Mouse (Mus musculus) layer of hippocampus, adult 2 months (tissue): ENCODE measurements at regions not wholly inside any gene's neighbourhood (a gene's known extent, or its start where the extent isn't known, plus 50 kb on each side); places are given as distances from the start of the nearest gene placed in this dataset.

Source experiments
- DNase-seq, 2 experiments: peaks; one replicate each; pipeline ENCODE4 v3.0.0; 2022; ENCODE audit warnings: low spot score in 2 of 2
- H3K27ac ChIP-seq: fragments of 200-600 bp; 2 replicates; pipeline ENCODE4 v1.8.1; 2022
- H3K4me3 ChIP-seq: fragments of 200-600 bp; 2 replicates; pipeline ENCODE4 v1.8.1; 2022; ENCODE audit warnings: mild to moderate bottlenecking
- CTCF ChIP-seq: fragments of 200-600 bp; conservative IDR thresholded peaks from 2 replicates; pipeline ENCODE4 v1.8.1; 2022; ENCODE audit warnings: antibody characterized with exemption, mild to moderate bottlenecking, moderate library complexity

GRCm38 (mm10) chr5:148454200-148454599 is 54.5 kb upstream of the Slc7a1 start:
- no peak for TF ChIP-seq CTCF
- no peak for DNase-seq
- H3K27ac ChIP-seq: no peak overlapping the region
- H3K4me3 ChIP-seq: no peak overlapping the region

DNA sequence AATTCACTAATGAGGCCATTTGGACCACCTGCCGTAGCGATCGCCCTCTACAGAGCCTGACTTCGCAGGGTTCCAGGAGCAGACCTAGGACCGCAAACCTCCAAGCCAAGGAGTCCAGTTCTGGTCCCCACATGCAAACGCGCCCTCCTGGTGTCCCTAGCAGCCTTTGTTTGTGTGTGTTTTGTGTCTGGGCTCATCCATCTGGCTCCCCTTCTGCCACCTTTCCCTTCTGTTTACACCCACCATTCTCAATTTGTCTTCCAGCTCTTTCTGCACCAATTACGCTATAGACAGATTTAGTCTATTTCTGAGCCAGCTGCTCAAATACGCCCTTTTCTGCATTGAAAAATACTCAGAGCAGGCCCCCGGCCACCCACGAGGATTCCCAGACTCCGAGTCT is 54.1 kb upstream of the Slc7a1 start:
- Histone ChIP-seq H3K27ac (no peak overlapping the region), H3K4me3 (no peak overlapping the region)
- DNase-seq: peak; percentile 77 to 80
- TF ChIP-seq CTCF: no peak

- no peak overlapping the region for H3K27ac ChIP-seq
Observed at GRCm38 (mm10) chr5:148452909-148453632, 53.4 kb upstream of the Slc7a1 start.

DNA sequence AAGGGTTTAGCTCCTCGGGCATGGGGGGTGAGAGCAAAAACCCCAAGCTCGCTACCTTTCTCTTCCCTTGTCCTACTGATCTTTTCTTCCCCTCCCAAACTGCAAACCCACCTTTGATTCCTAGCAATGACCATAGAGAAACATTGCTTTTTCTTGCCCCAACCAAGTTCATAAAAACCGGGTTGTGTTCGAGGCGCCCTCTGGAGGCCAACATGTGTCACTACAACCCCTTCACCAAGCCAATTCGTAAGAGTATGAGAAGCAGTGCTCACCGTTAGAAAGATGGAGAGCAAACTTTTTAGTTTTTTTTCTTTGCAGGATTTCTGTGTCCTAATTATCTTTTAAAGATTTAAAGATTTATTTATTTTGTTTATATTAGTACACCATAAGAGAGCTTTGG is 52.1 kb upstream of the Slc7a1 start:
- DNase-seq: peak; percentile 19 to 74
- Histone ChIP-seq H3K4me3 (no peak overlapping the region), H3K27ac (no peak overlapping the region)
- TF ChIP-seq CTCF: peak; percentile 96

More at GRCm38 (mm10) chr5:148452909-148453632, 53.4 kb upstream of the Slc7a1 start:
- no peak overlapping the region for H3K4me3 ChIP-seq
- TF ChIP-seq CTCF: no peak
- no peak for DNase-seq

- peak; percentile 87 for TF ChIP-seq CTCF
- no peak overlapping the region for H3K27ac ChIP-seq
- peak; percentile 48 to 62 for DNase-seq
- no peak overlapping the region for H3K4me3 ChIP-seq
Observed at GRCm38 (mm10) chr5:148450924-148451323, 51.2 kb upstream of the Slc7a1 start.
